Mouse (Mus musculus) liver, embryonic 13.5 days (tissue): ENCODE results near the gene Csmd2. TPM values are rescaled to one million over a fixed set of nuclear protein-coding genes. Genes with fewer than 3 reads are reported as not detected.

Experiments used
- ATAC-seq: fragments of 200-750 bp; cut with Nextera tagmentation; 2 replicates; pipeline ENCODE4 v1.8.0; 2017; ENCODE audit warnings: low read depth, mild to moderate bottlenecking, moderate number of reproducible peaks, moderate library complexity
- DNase-seq: peaks from one replicate; pipeline ENCODE4 v3.0.0; 2022
- H3K27ac ChIP-seq: fragments of 300-500 bp; sonication (generic); 2 replicates; pipeline ENCODE4 v1.5.1; 2015; ENCODE audit warnings: moderate library complexity, mild to moderate bottlenecking, inconsistent platforms
- H3K27me3 ChIP-seq: fragments of 300-500 bp; sonication (generic); 2 replicates; pipeline ENCODE4 v1.6.1; 2015; ENCODE audit warnings: mild to moderate bottlenecking, inconsistent platforms
- H3K36me3 ChIP-seq: fragments of 300-500 bp; sonication (generic); 2 replicates; pipeline ENCODE4 v1.6.1; 2015; ENCODE audit warnings: mild to moderate bottlenecking, inconsistent platforms
- H3K4me1 ChIP-seq: fragments of 300-500 bp; sonication (generic); replicated peaks from 2 replicates; pipeline ENCODE4 v1.6.1; 2015; ENCODE audit warnings: inconsistent platforms
- H3K4me2 ChIP-seq: fragments of 300-500 bp; sonication (generic); 2 replicates; pipeline ENCODE4 v1.6.1; 2015; ENCODE audit warnings: inconsistent platforms, mild to moderate bottlenecking, moderate library complexity
- H3K4me3 ChIP-seq: fragments of 300-500 bp; sonication (generic); replicated peaks from 2 replicates; pipeline ENCODE4 v1.5.1; 2015; ENCODE audit warnings: mild to moderate bottlenecking, inconsistent platforms
- H3K9ac ChIP-seq: fragments of 300-500 bp; sonication (generic); 2 replicates; pipeline ENCODE4 v1.6.1; 2015; ENCODE audit warnings: mild to moderate bottlenecking, inconsistent platforms
- H3K9me3 ChIP-seq: fragments of 300-500 bp; sonication (generic); replicated peaks from 2 replicates; pipeline ENCODE4 v1.6.1; 2016; ENCODE audit warnings: inconsistent platforms
- WGBS: fragments of 180-500 bp; shearing (Covaris S2); methylation state at CpG from one replicate; pipeline ENCODE4 v1.1.7; 2015; ENCODE audit not compliant: insufficient replicate concordance; 5-methylcytosine and 5-hydroxymethylcytosine counted together
- polyA plus RNA-seq: library from polyadenylated mRNA; unstranded; fragments of >200 nt; fragmentation: Nextera tagmentation; extraction: Ambion mirVana; gene quantifications from 2 replicates; pipeline ENCODE4 v1.2.1, GENCODE M21; 2015

Csmd2 gene
- polyA plus RNA-seq, 1 experiment from 2014 or later, result 0.02 TPM

- DNase-seq (no peak), ATAC-seq (no peak)
- H3K4me1 ChIP-seq, result no peaks in the 10 kb centered on the region
- no peaks in the 10 kb centered on the region for H3K27me3 ChIP-seq
- H3K4me3 ChIP-seq, result no peak overlapping the region
- no peaks in the 10 kb centered on the region for H3K36me3 ChIP-seq
- WGBS, result 70% methylated on average over 4 of the region's 4 CpGs
- H3K27ac ChIP-seq, result no peak overlapping the region
- 0 out of 2 replicates have a peak, but pooled peaks cover 4% of the 10 kb centered on the region for H3K9me3 ChIP-seq
- no peak overlapping the region for H3K9ac ChIP-seq
- no peak overlapping the region for H3K4me2 ChIP-seq
Observed at GRCm38 (mm10) chr4:128393864-128394263, 406.2 kb downstream of the Csmd2 start.

- no peaks in the 10 kb centered on the region for H3K4me1 ChIP-seq
- H3K4me3 ChIP-seq, result no peak overlapping the region
- no peak overlapping the region for H3K4me2 ChIP-seq
- 0 out of 2 replicates have a peak, but pooled peaks cover 4% of the 10 kb centered on the region for H3K9me3 ChIP-seq
- no peak overlapping the region for H3K9ac ChIP-seq
- H3K27ac ChIP-seq, result no peak overlapping the region
- no peak for ATAC-seq
- H3K27me3 ChIP-seq, result no peaks in the 10 kb centered on the region
- WGBS, result 76% methylated on average over 5 of the region's 5 CpGs
- H3K36me3 ChIP-seq, result no peaks in the 10 kb centered on the region
- DNase-seq, result no peak
Observed at GRCm38 (mm10) chr4:128396616-128397015, 409.0 kb downstream of the Csmd2 start.

GRCm38 (mm10) chr4:128397804-128398203 lies 410.1 kb downstream of the Csmd2 start:
- Histone ChIP-seq H3K4me3 (no peak overlapping the region), H3K9ac (no peak overlapping the region), H3K27me3 (no peaks in the 10 kb centered on the region), H3K9me3 (0 out of 2 replicates have a peak, but pooled peaks cover 4% of the 10 kb centered on the region), H3K27ac (no peak overlapping the region), H3K36me3 (no peaks in the 10 kb centered on the region), H3K4me2 (no peak overlapping the region), H3K4me1 (no peaks in the 10 kb centered on the region)
- DNase-seq (no peak), ATAC-seq (no peak)
- WGBS, result 55% methylated on average over 7 of the region's 7 CpGs

GRCm38 (mm10) chr4:128398948-128399347 lies 411.3 kb downstream of the Csmd2 start:
- 56% methylated on average over 7 of the region's 7 CpGs for WGBS
- DNase-seq (no peak), ATAC-seq (no peak)
- no peak overlapping the region for H3K27ac ChIP-seq
- no peaks in the 10 kb centered on the region for H3K4me1 ChIP-seq
- no peaks in the 10 kb centered on the region for H3K27me3 ChIP-seq
- no peaks in the 10 kb centered on the region for H3K36me3 ChIP-seq
- no peak overlapping the region for H3K4me3 ChIP-seq
- H3K9ac ChIP-seq, result no peak overlapping the region
- no peak overlapping the region for H3K4me2 ChIP-seq
- H3K9me3 ChIP-seq, result 0 out of 2 replicates have a peak, but pooled peaks cover 4% of the 10 kb centered on the region

GRCm38 (mm10) chr4:128400016-128400415 lies 412.4 kb downstream of the Csmd2 start:
- Histone ChIP-seq H3K27ac (no peak overlapping the region), H3K4me2 (no peak overlapping the region), H3K36me3 (no peaks in the 10 kb centered on the region), H3K9me3 (peaks cover 4% of the 10 kb centered on the region; the same call in 1 of the 2 replicates), H3K9ac (no peak overlapping the region), H3K4me1 (no peaks in the 10 kb centered on the region), H3K27me3 (no peaks in the 10 kb centered on the region), H3K4me3 (no peak overlapping the region)
- WGBS, result 75% methylated on average over 6 of the region's 6 CpGs
- ATAC-seq (no peak), DNase-seq (no peak)

GRCm38 (mm10) chr4:128401591-128401990 lies 413.9 kb downstream of the Csmd2 start:
- H3K4me1 ChIP-seq, result no peaks in the 10 kb centered on the region
- no peak overlapping the region for H3K9ac ChIP-seq
- no peak overlapping the region for H3K4me2 ChIP-seq
- H3K27ac ChIP-seq, result no peak overlapping the region
- DNase-seq (no peak), ATAC-seq (no peak)
- peaks cover under 1% of the 10 kb centered on the region; the same call in 1 of the 2 replicates for H3K9me3 ChIP-seq
- H3K36me3 ChIP-seq, result no peaks in the 10 kb centered on the region
- 55% methylated on average over 3 of the region's 3 CpGs for WGBS
- no peak overlapping the region for H3K4me3 ChIP-seq
- no peaks in the 10 kb centered on the region for H3K27me3 ChIP-seq

- H3K4me3 ChIP-seq, result no peak overlapping the region
- H3K9ac ChIP-seq, result no peak overlapping the region
- H3K36me3 ChIP-seq, result no peaks in the 10 kb centered on the region
- DNase-seq (no peak), ATAC-seq (no peak)
- H3K9me3 ChIP-seq, result no peaks in the 10 kb centered on the region; the same call in 1 of the 2 replicates
- 31% methylated on average over 1 of the region's 1 CpGs for WGBS
- H3K4me2 ChIP-seq, result no peak overlapping the region
- H3K27me3 ChIP-seq, result no peaks in the 10 kb centered on the region
- no peaks in the 10 kb centered on the region for H3K4me1 ChIP-seq
- H3K27ac ChIP-seq, result no peak overlapping the region
Observed at GRCm38 (mm10) chr4:128402706-128403105, 415.0 kb downstream of the Csmd2 start.

- H3K36me3 ChIP-seq, result no peaks in the 10 kb centered on the region
- ATAC-seq, result no peak
- WGBS, result 65% methylated on average over 3 of the region's 3 CpGs
Observed at GRCm38 (mm10) chr4:128405576-128405975, 417.9 kb downstream of the Csmd2 start.

GRCm38 (mm10) chr4:128407084-128407845 lies 419.6 kb downstream of the Csmd2 start:
- no peaks in the 10 kb centered on the region for H3K27me3 ChIP-seq
- H3K9me3 ChIP-seq, result no peaks in the 10 kb centered on the region; the same call in 1 of the 2 replicates
- 66% methylated on average over 9 of the region's 9 CpGs for WGBS
- DNase-seq, result no peak
- no peak overlapping the region for H3K9ac ChIP-seq
- no peaks in the 10 kb centered on the region for H3K4me1 ChIP-seq
- H3K4me3 ChIP-seq, result no peak overlapping the region
- no peak overlapping the region for H3K27ac ChIP-seq
- ATAC-seq, result no peak
- no peak overlapping the region for H3K4me2 ChIP-seq
- no peaks in the 10 kb centered on the region for H3K36me3 ChIP-seq

More at GRCm38 (mm10) chr4:128405576-128405975, 417.9 kb downstream of the Csmd2 start:
- no peak overlapping the region for H3K4me3 ChIP-seq
- no peaks in the 10 kb centered on the region for H3K4me1 ChIP-seq
- no peak overlapping the region for H3K27ac ChIP-seq
- no peaks in the 10 kb centered on the region for H3K27me3 ChIP-seq
- DNase-seq, result no peak
- no peaks in the 10 kb centered on the region; the same call in 1 of the 2 replicates for H3K9me3 ChIP-seq
- no peak overlapping the region for H3K9ac ChIP-seq
- H3K4me2 ChIP-seq, result no peak overlapping the region

- Histone ChIP-seq H3K4me1 (no peaks in the 10 kb centered on the region), H3K9ac (no peak overlapping the region), H3K36me3 (no peaks in the 10 kb centered on the region), H3K9me3 (no peaks in the 10 kb centered on the region), H3K4me2 (no peak overlapping the region), H3K27me3 (no peaks in the 10 kb centered on the region), H3K4me3 (no peak overlapping the region), H3K27ac (no peak overlapping the region)
- no peak for ATAC-seq
- DNase-seq, result no peak
- 58% methylated on average over 7 of the region's 7 CpGs for WGBS
Observed at GRCm38 (mm10) chr4:128411941-128412630, 424.4 kb downstream of the Csmd2 start.

- no peak overlapping the region for H3K4me2 ChIP-seq
- H3K4me1 ChIP-seq, result no peaks in the 10 kb centered on the region
- WGBS, result 59% methylated on average over 2 of the region's 2 CpGs
- no peak for DNase-seq
- no peak for ATAC-seq
- no peak overlapping the region for H3K27ac ChIP-seq
- no peaks in the 10 kb centered on the region for H3K36me3 ChIP-seq
- no peak overlapping the region for H3K4me3 ChIP-seq
- no peaks in the 10 kb centered on the region for H3K9me3 ChIP-seq
- H3K9ac ChIP-seq, result no peak overlapping the region
- no peaks in the 10 kb centered on the region for H3K27me3 ChIP-seq
Observed at GRCm38 (mm10) chr4:128414741-128415140, 427.1 kb downstream of the Csmd2 start.
